Mouse (Mus musculus) erythroid progenitor cell, adult 5-6 weeks (primary cell): ENCODE measurements at regions not wholly inside any gene's neighbourhood (a gene's known extent, or its start where the extent isn't known, plus 50 kb on each side); places are given as distances from the start of the nearest gene placed in this dataset.

Experiments used
- ATAC-seq: replicated peaks from 2 replicates; pipeline ENCODE4 v1.8.0; 2016; ENCODE audit warnings: moderate number of reproducible peaks, mild to moderate bottlenecking, moderate TSS enrichment, inconsistent platforms; ENCODE audit not compliant: poor library complexity, low FRiP score, severe bottlenecking

DNA sequence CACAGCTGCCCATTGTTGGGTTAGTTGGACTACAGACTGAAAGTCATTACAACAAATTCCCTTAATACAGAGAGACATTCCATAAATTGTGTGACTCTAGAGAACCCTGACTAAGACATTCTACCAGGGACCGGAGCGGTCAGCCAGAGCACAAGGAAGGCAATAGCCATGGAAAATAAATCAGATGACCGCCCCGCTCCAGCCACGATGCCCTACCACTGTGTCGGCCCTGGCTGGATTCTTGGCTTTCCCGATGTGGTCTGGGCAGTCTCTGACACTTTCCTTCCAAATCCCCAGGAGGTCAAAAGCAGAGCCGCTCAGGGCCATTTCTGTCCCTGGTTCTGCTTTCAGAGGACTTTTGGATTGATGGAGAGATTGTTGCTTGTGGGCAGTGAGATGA lies 57.8 kb downstream of the Lsm3 start:
- ATAC-seq = no peak

DNA sequence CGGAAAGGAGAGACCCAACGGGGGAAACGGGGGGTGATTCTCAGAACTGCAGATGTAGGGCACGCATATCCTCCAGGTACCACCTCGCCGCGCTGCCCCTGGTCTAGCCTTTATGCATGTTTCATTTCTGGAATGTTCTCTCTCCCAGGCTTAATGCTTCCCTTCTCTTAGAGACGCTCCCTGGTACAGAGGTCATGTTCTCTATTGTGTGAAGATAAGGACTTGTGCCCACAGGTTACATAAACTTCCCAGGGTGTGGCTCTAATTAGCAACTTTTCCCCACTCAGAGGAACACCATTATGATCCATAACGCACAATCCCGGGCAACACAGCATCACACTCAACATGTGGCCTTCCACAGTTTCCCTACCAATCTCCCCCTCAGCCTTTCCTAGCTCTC lies 58.7 kb downstream of the Lsm3 start:
- no peak for ATAC-seq

DNA sequence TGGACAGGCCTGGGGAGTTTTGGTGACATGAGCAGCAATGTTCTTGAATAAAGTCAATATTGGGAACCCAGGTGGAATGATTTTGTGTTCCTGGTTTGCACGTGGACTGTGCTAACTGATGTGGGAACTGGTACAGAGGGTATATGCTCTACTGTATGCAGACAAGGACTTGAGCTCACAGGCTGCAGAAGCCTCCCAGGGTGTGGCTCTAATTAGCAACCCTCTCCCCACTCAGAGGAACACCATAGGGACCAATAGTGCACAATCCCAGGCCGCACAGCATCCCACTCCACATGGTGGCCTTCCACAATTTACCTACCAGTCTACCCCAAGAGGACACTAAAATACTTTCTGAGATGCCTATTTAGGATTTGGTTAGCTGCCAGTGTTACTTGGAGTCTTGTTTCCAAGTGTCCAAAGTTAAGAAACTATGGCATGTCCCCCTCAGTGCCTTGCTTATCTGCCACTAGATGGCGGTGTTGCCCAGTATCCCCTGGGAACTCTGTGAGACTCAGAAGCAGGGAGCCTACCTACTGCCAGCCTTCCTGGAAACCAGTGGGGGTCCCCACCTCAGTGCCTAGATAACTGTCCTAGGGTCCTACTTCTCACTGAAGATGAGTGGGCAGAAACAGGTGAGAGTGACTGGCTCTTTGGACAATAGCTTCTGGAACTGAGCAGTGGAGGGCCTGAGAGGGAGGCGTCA lies 60.1 kb downstream of the Lsm3 start:
- ATAC-seq = peak; percentile 62; the same call in 1 of the 2 replicates

DNA sequence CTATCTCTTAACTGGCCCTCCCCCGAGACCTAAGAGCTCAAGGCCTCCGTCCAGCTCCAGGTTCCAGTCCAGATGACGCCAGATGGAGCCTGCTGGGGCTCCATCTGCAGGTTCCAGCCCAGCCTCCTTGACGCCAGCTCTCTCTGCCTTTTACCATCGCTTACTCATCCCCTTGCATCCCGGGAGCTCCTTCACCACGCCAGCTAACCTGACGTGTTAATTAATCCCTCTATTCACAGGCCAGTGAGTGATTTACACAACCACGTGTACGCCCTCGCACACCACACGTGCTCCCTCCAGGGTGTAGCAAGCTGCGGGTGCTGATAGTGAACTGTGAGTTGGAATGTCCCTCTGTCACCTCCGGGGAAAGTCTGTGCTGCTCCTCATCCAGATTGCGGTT lies 61.2 kb downstream of the Lsm3 start:
- no peak for ATAC-seq

DNA sequence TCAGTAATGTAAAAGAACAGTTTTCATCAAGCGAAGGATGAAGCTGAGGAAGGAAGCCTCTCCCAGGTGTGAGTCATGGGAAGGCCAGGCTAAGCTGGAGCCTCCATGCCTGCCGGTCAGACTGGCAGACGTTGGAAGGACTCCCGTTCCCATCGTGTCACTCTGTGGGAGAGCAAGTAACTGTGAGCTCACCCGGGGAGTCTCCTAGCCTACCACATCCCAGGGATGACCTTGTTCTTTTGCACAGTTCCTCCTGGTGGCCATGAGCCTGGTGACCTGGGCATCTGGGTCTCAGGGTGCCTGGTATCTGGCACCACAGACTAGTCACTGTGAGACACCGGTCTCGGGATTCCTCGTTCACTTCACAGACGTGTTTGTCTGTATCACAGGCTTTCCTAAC lies 63.9 kb downstream of the Lsm3 start:
- ATAC-seq = no peak

DNA sequence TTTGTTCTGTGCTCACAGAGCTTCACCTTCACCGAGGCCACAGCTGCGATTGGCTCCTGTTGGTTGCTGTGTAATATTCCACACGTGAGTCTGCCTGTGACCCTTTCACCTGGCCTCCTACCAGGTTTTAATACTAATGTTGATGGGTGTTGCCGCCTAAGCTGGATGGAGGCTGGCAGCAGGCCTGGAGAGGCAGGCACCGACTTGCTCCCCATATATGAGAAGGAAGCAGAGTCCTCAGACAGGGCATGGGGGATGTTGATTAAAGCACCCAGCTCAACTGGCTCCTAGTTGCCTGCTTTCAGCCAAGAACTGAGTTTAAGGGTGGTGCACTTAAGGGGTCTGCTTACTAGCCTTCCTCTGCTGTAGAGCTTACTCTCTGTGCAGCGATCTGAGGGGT lies 64.9 kb downstream of the Lsm3 start:
- no peak for ATAC-seq

DNA sequence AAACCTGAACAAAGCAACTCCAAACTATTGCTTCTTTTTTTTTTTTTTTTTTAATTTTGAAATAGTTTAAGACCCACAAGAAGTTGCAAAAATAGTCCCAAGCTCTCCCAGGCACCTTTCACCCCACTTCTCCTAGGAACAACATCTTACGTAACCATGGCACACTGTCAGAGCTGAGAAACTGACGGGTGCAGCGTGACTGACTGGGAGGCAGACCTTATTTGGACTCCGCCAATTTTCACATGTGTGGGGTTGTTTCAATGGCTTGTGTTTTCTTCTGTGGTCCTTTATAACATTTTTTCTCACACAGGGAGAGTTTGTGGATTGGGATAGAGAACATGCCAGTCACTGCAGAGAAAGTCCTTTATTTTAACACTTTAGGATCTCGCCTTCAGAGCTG lies 66.6 kb downstream of the Lsm3 start:
- no peak for ATAC-seq

DNA sequence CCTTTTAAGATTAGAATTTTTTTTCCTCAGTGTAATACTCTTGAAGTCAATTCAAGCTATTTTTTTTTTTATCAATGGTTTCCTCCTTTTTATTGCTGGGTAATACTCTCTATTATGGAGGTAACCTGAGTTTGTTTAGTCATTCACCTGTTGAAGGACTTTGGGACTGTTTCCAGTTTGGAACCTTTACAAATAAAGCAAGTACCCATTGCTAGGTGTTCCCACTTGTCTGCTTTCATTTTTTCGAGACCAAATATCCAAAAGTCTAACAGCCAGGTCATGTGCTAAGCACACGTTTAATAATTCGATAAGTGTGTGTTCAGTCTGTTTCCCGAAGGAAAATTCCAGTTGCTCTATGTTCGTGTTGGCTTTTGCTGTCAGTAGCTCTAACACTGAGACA lies 67.6 kb downstream of the Lsm3 start:
- no peak for ATAC-seq

DNA sequence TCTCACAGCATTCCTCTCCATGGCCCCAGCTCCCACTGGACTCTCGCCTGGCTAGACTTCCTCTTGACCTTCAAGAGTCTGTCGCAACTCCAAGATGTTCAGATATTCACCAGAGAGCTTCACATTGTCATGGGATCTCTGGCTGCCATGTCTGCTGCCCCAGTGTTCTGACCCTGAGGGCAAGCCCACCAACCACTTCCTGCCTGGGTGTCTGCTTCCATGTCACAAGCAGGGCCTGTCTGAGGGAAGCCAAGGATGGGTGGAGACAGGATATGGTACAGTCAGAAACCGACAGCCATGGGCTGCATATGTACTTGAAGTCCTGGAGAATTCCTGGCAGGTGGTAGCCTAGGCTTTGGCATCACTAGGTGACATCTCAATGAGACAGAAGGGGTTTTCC lies 69.8 kb downstream of the Lsm3 start:
- ATAC-seq = no peak

DNA sequence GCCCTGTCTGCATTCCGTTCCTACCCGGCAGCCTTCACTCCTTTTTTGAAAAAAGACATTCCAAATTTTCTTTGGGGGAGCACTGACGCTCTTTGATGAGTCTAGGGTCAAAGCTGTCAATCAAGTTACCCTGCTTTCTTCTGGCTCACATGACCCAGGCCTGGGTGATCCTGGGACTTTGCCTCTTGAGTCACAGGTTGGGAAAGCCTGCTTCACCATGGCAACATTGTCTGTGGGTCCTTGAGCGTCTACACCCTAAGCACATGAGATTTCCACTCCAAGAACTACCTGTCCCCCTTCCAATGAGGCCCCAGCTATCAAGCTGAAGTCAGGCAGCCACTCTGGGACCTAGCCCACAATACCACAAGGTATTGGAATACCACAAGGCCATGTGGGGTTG lies 73.5 kb downstream of the Lsm3 start:
- no peak for ATAC-seq

DNA sequence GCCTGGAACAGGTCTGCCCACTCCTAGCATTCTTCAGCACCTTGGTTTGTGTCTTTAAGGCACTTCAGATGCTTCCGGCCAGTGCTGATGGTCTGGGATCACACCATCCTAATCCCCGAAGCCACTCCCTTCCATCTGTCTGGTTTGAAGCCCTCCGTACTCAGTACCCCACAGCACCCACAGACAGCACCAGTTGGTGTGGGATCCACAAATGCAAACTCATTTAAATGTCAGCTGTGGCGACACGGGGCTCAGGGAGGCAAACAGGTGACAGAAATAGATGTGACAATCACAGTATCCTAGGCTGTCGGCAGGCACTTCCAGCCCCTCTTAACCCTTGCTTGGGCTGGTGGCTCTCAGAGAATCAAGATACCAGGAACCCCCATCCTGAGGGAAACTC lies 74.7 kb downstream of the Lsm3 start:
- no peak for ATAC-seq

DNA sequence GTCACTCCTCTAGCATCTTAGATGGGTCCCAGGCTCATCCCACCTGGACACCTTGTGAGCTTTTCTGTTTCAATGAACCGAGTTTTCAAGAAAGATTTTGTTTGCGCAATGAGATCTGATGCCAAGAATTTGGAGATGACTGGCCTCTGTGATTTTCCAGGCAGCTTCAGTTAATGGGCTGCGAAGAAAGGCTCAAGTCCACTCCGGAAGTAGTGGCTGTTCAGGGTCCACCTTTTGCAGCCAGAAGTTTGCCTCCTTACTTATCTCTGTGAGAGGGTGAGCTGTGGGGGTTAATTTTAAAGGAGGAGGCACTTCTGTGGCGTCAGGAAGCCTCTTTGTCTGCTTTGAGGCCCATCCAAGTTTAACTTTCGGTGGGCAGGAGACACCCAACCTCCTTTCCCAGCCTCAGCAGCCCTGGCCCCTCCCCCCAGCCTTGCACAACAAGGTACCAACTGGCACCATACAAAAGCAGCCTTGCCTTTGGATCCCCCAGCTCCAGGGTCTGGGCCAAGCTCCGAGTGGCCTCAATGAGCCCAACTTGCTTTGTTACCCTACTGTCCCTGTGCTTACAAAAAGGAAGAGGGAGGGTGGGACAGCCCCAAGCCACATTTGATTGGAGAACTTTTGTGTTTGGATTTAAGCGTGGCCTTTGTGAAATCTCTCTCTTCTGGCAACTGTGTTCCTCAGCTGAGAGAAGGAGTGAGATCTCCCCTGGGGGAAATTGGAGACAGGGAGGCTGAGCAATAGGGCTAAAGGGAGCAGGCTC lies 75.3 kb downstream of the Lsm3 start:
- no peak for ATAC-seq

DNA sequence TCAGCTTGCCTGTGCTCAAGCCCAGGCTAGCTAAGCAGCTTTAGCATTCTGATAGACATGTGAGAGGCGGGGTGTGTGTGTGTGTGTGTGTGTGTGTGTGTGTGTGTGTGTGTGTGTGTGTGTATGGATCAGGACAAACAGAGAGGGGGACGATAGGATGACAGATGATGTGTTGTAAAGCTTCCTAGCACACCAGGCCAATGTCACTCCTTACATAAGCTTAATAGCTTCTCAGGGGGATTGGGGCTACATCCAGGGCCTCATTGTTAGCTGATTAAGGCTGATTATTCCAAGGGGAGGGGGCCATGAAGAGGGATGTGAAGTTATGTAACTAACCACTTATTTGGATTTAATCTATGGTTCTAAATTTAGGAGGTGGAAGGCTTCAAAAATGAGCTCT lies 76.9 kb downstream of the Lsm3 start:
- no peak for ATAC-seq

DNA sequence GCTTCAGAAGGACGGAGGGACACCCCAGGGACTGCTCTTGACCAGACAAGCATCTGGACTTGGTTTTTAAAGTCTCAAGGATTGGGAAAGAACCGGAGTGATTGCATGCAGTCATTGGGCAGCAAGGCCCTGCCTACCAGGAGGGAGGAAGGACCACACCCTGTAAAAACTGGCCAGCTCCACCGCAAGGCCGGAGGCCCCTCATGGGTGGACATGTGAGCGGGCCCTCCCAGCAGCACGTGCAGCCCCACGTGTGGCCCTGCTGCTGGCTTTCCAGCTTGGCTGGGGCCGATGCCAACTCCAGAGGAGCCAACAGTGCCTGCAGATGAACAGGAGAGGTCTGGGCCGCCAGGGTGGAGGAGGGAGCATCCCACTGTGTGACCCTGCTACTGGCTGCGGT lies 83.2 kb downstream of the Lsm3 start:
- ATAC-seq = no peak

DNA sequence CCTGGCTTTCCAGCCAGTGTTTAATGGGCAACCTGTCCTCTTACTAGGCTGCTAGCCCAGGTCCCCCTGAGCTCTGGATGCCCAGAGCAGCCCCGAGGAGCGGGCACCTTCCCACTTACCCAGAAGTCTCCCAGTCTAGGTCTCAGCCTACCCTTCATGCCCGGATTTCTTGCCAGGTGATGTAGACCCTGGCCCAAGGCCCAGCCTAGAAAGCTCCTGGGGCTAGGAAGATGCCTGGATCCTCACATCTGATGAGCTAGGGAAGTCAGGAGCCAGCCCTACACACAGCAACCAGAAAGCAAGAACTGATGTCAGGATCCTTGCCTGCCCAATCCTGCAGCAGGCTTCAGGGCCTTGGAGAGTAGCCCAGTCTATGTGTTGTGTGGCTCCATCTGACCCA lies 83.7 kb upstream of the Slc6a6 start:
- ATAC-seq = no peak

DNA sequence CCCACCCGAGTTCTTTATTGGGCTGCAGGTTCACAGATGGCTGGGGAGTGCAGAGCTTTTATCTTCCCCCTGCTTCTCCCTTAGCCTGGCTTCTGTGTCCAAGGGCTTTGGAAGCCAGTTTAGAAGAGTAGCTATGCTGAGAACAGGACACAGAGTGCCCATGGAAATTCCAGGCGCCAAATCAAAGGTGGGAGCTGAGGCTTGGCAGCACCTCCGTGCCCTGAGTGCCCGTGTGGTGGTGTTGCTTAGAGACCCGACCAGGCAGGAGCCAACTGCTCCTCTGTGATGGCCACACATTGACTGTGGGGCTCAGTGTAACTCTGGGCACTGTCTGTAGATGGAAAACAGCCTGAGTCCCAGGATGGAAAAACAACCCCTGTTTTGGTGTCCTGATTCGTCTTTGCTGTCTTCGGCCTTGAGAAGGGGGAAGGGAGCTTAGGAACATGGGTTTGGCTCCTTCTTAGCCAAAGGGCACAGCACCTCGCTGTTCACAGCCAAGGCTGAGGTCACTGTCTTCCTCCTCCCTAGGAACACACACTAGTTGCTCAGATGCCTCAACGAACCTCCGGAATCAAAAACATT lies 77.1 kb upstream of the Slc6a6 start:
- ATAC-seq = no peak

DNA sequence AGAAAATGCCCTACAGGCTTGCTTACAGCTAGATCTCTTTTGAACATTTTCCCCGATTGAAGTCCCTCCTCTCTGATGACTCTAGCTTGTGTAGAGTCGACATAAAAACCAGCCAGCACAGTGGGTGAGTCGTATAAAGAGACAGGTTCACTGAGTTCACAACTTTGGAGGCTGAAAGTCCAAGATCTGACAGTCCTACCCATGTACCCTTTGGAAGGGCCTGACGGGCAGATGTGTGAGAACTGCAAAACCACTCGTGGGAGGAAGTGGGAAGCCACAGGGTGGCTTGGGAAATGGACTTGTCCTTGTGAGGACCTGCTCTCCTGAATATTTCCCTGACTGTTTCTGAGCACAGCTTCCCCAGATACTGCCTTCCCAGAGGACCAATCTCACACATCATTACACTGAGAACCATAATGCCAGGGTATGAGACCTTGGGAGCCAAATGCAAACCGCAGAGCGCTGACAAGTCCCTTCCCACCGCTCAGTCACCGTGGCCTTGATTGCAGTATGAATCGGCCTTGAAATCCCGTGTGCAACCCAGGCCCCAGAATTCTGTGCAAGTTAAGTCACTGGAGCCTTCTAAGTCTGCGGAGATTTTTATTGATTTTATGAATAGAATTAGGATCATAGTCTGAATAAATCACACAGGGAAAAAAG lies 76.1 kb upstream of the Slc6a6 start:
- ATAC-seq = no peak

DNA sequence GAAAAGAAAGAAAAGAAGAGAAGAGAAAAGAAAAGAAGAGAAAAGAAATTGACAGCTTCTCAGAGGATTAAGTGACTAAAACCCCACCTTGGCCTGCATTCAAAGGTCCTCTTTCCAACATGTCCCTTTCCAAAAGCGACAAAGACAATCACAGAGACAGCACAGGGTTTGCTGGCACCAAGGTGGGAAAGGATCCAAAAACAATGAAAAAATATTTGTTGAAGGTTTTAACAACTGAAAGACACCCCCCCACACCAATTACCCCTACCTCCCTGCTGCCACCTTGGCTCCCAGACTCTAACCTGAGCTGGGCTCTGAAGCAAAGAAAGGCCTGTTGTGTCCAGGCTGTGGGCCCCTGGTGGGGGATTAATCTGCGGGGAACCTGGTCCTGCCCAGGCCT lies 74.2 kb upstream of the Slc6a6 start:
- ATAC-seq = no peak

DNA sequence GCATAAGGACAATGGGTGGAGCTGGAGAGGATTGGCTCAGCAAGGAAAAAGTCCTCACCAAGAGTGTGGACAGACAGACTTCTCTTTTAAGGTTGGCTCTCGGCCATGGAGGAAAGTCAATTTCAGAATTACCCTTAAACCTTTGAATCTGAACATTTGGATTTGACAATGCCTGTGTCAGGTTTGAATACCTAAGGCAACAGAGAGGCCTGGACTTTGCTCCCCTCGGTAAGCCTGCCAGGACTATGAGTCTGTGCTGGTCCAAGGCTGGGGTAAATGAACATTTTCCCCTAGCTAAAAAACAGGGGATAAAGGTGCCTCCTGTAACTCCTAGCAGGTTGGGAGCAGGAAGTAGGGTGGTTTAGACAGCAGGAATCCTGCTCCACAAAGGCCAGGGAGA lies 68.8 kb upstream of the Slc6a6 start:
- no peak for ATAC-seq

DNA sequence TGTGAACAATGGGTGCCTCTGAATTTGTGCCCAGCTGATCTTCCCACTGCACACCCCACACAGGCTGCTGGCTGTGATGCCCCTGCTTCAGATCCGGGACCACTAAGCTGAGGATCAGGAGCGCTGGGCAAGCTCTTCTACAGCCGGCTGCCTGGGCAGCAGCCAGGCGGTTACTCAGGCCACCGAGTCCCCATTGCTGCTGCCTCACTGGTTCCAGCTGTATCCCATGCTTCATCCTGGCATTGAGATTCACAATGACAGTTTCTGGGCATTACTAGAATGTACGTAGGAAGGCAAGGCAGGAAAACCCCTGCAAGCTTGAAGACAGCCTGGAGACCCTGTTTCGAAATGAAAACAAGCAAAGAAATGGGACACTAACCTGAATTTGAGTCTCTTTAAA lies 67.3 kb upstream of the Slc6a6 start:
- ATAC-seq = no peak

DNA sequence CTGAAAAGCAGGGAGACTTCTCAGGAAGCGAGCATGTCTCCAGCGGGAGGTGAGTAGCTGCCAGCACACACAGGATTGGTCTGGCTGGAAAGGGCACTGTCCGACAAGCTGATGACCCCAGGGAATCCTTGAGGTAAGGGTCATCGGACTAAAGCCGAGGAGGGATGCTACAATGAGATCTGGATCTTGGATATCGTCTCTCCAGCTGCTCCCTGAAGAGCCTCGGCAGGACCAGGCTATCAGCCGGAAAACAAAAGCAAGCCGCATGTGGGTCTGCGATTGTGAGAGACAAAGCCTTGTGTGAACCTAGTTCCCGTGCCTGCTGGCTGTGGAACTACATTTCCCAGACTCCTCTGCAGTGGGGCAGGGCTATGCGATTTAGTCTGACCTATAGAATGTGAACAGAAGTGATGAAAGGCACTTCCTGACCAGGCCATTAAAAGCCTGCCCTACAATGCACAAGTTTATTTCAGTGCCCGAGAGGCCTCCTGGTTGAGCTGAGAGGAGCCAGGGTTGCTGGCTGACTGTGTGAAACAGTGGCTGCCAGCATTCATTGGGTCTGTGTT lies 66.7 kb upstream of the Slc6a6 start:
- 0 out of 2 replicates have a peak, but pooled peaks have one; percentile 21 for ATAC-seq
